Mouse (Mus musculus) stomach, embryonic 14.5 days (tissue): ENCODE measurements around the gene Zfp655. TPM values are rescaled to one million over a fixed set of nuclear protein-coding genes. Genes with fewer than 3 reads are reported as not detected.
"Not testable (repeated sequence)": the region's sequence is repeated elsewhere in the genome, so short reads cannot be mapped to it uniquely, and the experiment has no call there.

Experiments
- ATAC-seq: fragments of 200-750 bp; cut with Nextera tagmentation; 2 replicates; pipeline ENCODE4 v1.8.0; 2017; ENCODE audit warnings: low read depth, moderate TSS enrichment; ENCODE audit not compliant: insufficient number of reproducible peaks, insufficient read depth, low FRiP score
- H3K27ac ChIP-seq: fragments of 300-500 bp; sonication (generic); 2 replicates; pipeline ENCODE4 v1.5.1; 2014; ENCODE audit warnings: mild to moderate bottlenecking, low read length, moderate library complexity, mixed read lengths
- H3K27me3 ChIP-seq: fragments of 300-500 bp; sonication (generic); 2 replicates; pipeline ENCODE4 v1.6.1; 2014; ENCODE audit warnings: low read length, control low read depth, mixed read lengths; ENCODE audit not compliant: control insufficient read depth, insufficient read depth
- H3K36me3 ChIP-seq: fragments of 300-500 bp; sonication (generic); 2 replicates; pipeline ENCODE4 v1.6.1; 2014; ENCODE audit warnings: mild to moderate bottlenecking, control low read depth, low read length, moderate library complexity, mixed read lengths; ENCODE audit not compliant: control insufficient read depth, insufficient read depth
- H3K4me1 ChIP-seq: fragments of 300-500 bp; sonication (generic); 2 replicates; pipeline ENCODE4 v1.6.1; 2014; ENCODE audit warnings: low read length, control low read depth, mixed read lengths; ENCODE audit not compliant: control insufficient read depth, insufficient read depth
- H3K4me2 ChIP-seq: fragments of 300-500 bp; sonication (generic); replicated peaks from 2 replicates; pipeline ENCODE4 v1.6.1; 2014; ENCODE audit warnings: low read depth, low read length, control low read depth
- H3K4me3 ChIP-seq: fragments of 300-500 bp; sonication (generic); 2 replicates; pipeline ENCODE4 v1.5.1; 2014; ENCODE audit warnings: low read depth, low read length, control low read depth
- H3K9ac ChIP-seq: fragments of 300-500 bp; sonication (generic); replicated peaks from 2 replicates; pipeline ENCODE4 v1.6.1; 2014; ENCODE audit warnings: low read depth, mild to moderate bottlenecking, control low read depth, low read length, moderate library complexity, mixed read lengths
- H3K9me3 ChIP-seq: fragments of 300-500 bp; sonication (generic); 2 replicates; pipeline ENCODE4 v1.6.1; 2016; ENCODE audit warnings: low read depth, low read length, control low read depth; ENCODE audit not compliant: control insufficient read depth
- WGBS: fragments of 180-500 bp; shearing (Covaris S2); extraction: QIAGEN DNeasy Blood & Tissue Kit; methylation state at CpG from one replicate; pipeline ENCODE4 v1.1.7; 2014; 5-methylcytosine and 5-hydroxymethylcytosine counted together
- polyA plus RNA-seq: library from polyadenylated mRNA; unstranded; fragments of >200 nt; fragmentation: Nextera tagmentation; extraction: Ambion mirVana; gene quantifications from 2 replicates; pipeline ENCODE4 v1.2.1, GENCODE M21; 2014

The Zfp655 gene
- polyA plus RNA-seq, 1 experiment from 2014 or later, result 42.0 TPM

DNA sequence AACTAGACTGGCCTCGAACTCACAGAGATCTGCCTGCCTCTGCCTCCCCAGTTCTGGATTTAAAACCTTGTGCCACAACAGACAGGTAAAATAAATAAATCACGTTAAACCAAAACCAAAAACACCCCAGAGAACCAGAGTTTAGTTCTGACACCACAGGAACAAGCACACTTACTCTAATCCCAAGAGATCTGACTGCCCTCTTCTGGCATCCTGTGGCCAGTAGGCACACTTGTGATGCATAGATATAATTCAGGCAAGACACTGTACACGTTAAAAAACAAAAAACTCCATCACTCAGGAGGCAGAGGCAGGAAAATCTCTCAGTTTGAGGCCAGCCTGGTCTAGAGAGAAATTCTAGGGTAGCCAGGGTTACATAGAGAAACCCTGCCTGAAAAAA, 29.1 kb upstream of the Zfp655 start:
- Histone ChIP-seq H3K9ac (no peak overlapping the region), H3K4me3 (no peak overlapping the region), H3K27me3 (no peaks in the 10 kb centered on the region), H3K4me1 (peaks cover 11% of the 10 kb centered on the region; the same call in 1 of the 2 replicates), H3K36me3 (no peaks in the 10 kb centered on the region; the same call in 1 of the 2 replicates), H3K4me2 (no peak overlapping the region), H3K27ac (no peak overlapping the region), H3K9me3 (no peaks in the 10 kb centered on the region)
- 50% methylated on average over 3 of the region's 3 CpGs for WGBS
- no peak for ATAC-seq

DNA sequence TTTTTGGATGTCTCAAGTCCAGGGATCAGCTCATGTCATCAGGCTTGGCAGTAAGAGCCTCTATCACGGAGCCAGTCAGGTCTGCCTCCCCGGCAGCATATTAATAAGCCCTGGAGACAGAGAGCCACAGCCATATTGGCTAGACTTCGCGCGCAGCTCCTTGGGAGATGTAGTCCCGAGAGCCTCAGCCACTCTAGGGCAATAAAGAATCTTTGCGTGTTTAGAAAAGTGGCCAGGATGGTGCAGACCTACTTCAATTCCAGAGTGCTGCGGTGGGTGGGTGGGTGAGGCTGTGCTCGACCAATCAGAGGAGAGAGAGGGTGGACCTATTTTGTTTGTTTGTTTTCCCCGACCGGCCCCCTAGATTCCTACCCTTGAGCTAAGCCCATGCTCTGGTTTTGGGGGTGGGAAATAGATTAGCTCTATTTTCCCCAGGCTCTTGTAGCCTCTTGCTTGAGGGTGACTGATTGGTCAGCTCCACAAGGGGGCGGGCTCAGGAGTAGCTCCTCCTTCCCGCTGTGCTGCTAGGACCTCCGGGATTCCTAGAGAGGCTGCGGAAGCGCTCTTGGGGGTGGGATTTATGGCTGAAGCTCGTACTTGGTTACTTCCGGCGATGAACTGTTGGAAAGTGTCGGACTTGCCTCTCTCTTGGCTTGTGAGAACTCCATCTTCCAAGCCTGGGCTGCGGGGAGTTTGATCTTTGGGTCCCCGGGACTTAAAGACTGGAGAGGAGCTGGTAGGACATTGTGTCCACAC, 27.4 kb upstream of the Zfp655 start, which contains the start of gene Zkscan5:
Gene Zkscan5, plus strand, starts transcription at position 627 of the 756 bp plus-strand sequence.
- 0% methylated on average over 22 of the region's 22 CpGs for WGBS
- no peaks in the 10 kb centered on the region for H3K9me3 ChIP-seq
- peak within 1 kb of the TSS; percentile 48 for H3K4me3 ChIP-seq
- H3K9ac ChIP-seq, result peak within 1 kb of the TSS; percentile 47; the same call in 1 of the 2 replicates
- peak; percentile 97 for ATAC-seq
- peak within 1 kb of the TSS; percentile 50 for H3K4me2 ChIP-seq
- H3K4me1 ChIP-seq, result peaks cover 11% of the 10 kb centered on the region; the same call in 1 of the 2 replicates
- H3K36me3 ChIP-seq, result peaks cover 4% of the 10 kb centered on the region; the same call in 1 of the 2 replicates
- peak within 1 kb of the TSS; percentile 89 for H3K27ac ChIP-seq
- H3K27me3 ChIP-seq, result no peaks in the 10 kb centered on the region

DNA sequence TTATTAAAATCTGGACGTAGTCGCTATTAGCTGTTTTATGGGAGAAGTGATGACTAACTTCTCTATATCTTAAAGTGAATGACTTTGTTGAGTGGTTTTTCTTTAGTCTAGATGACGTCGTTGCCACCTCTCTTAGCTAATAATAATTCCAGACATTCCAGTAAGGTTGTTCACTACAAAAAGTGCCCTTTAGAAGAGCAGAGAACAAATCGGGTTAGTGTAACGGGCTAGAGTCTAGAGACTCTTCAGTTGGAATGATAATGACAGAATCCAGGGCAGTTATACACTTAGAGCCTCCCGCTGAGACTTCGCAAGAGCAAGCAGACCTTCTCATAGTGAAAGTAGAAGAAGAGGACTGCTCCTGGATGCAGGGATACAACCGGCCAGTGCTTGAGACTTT, 26.5 kb upstream of the Zfp655 start:
- H3K4me1 ChIP-seq, result peaks cover 11% of the 10 kb centered on the region; the same call in 1 of the 2 replicates
- H3K4me3 ChIP-seq, result peak overlapping the region; percentile 48
- H3K27ac ChIP-seq, result no peak overlapping the region
- WGBS, result 16% methylated on average over 9 of the region's 9 CpGs
- H3K36me3 ChIP-seq, result peaks cover 6% of the 10 kb centered on the region; the same call in 1 of the 2 replicates
- H3K9me3 ChIP-seq, result no peaks in the 10 kb centered on the region
- no peaks in the 10 kb centered on the region for H3K27me3 ChIP-seq
- peak overlapping the region; percentile 10; the same call in 1 of the 2 replicates for H3K9ac ChIP-seq
- peak overlapping the region; percentile 50 for H3K4me2 ChIP-seq
- no peak for ATAC-seq

DNA sequence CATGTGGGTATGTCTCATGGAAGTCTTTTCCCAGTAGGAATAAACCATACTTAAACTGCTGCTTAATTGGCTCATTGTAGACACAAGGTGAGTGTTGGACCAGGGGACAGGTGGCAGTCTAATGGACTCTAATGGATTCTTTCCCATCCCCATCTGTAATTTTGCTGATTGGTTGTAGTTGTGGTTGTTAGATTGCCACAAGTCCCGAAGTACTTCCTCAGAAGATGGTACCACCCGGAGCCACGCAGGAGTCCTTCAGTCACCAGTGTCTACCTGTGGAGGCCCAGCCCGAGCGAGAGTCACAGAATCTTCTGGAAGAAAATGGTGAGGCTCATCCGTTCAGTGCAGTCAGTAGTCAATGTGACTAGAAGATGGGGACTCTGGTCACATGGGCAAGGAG, 24.1 kb upstream of the Zfp655 start:
- no peak for ATAC-seq
- no peak overlapping the region for H3K4me3 ChIP-seq
- H3K4me2 ChIP-seq, result no peak overlapping the region
- H3K27ac ChIP-seq, result no peak overlapping the region
- H3K9me3 ChIP-seq, result no peaks in the 10 kb centered on the region
- H3K9ac ChIP-seq, result no peak overlapping the region
- H3K4me1 ChIP-seq, result peaks cover 11% of the 10 kb centered on the region; the same call in 1 of the 2 replicates
- WGBS, result 96% methylated on average over 6 of the region's 6 CpGs
- no peaks in the 10 kb centered on the region for H3K27me3 ChIP-seq
- H3K36me3 ChIP-seq, result peaks cover 8% of the 10 kb centered on the region

DNA sequence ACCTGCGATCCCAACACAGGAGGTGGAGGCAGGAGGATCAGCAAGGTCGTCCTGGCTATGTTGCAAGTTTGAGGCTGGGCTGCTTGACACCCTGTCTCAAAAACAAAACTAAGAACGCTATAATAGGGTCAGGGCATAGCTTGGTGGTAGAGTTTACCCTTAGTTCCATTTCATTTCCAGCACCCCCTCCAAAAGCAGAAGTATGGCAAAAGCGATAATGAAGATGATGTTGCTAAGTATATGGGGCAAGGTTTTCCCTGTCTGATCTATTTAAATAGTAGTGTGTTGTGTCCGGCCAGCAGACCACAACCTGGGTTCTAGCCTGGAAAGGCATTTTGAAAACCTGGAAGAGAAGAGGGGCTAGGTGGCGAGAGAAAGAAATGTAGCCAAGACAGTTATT, 23.6 kb upstream of the Zfp655 start:
- H3K27me3 ChIP-seq, result no peaks in the 10 kb centered on the region
- no peak overlapping the region for H3K4me2 ChIP-seq
- 84% methylated on average over 5 of the region's 6 CpGs for WGBS
- H3K9ac ChIP-seq, result no peak overlapping the region
- H3K4me1 ChIP-seq, result peaks cover 11% of the 10 kb centered on the region; the same call in 1 of the 2 replicates
- H3K9me3 ChIP-seq, result no peaks in the 10 kb centered on the region
- peaks cover 8% of the 10 kb centered on the region for H3K36me3 ChIP-seq
- no peak overlapping the region for H3K27ac ChIP-seq
- H3K4me3 ChIP-seq, result no peak overlapping the region
- no peak for ATAC-seq

DNA sequence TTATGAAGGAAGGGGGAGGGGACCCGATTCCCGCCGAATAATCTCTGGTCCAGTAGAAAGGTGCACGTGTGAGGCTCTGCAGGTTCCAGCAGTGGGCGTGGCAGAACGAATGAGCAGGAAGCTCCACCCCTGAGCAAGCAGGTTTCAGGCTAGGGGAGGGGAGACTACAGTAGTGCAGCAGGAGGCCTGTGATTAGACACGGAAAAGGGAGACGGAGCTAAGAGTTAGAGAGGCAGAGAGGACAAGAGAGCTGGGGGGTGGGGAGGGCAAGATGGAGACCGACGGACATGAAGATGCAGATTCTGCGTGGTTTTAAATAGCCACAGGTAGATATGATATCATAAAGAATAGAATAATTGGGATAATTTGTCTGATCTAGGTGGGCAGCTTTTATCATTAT, 23.1 kb upstream of the Zfp655 start:
- not testable (repeated sequence) for H3K4me2 ChIP-seq, H3K9ac ChIP-seq, H3K9me3 ChIP-seq, H3K36me3 ChIP-seq, H3K4me3 ChIP-seq, H3K27ac ChIP-seq, H3K27me3 ChIP-seq, ATAC-seq
- 46% methylated on average over 8 of the region's 11 CpGs for WGBS
- H3K4me1 ChIP-seq, result peaks cover 11% of the 10 kb centered on the region; the same call in 1 of the 2 replicates

DNA sequence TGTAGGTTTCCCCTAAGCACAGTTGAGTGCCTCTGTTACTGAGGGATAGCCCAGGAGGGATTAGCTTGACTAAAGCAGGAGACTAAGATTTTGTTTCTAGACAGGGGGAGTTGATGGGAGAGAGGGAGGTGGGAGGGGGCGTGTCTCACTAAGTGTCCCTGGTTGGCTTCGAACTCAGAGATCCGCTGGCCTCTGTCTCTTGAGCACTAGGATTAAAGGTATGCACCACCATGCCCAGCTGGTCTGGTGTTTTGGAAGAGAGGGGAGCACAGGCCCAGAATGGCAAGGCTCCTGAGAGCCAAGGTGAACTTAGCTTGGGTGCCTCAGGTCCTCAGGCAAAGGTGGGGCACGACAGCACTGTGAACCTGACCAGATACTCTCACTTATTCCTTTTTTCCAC, 20.2 kb upstream of the Zfp655 start:
- H3K4me3 ChIP-seq, result no peak overlapping the region
- no peak for ATAC-seq
- H3K4me1 ChIP-seq, result no peaks in the 10 kb centered on the region
- peaks cover 13% of the 10 kb centered on the region for H3K36me3 ChIP-seq
- no peaks in the 10 kb centered on the region for H3K27me3 ChIP-seq
- no peak overlapping the region for H3K9ac ChIP-seq
- no peak overlapping the region for H3K27ac ChIP-seq
- WGBS, result 97% methylated on average over 4 of the region's 4 CpGs
- no peak overlapping the region for H3K4me2 ChIP-seq
- H3K9me3 ChIP-seq, result no peaks in the 10 kb centered on the region

DNA sequence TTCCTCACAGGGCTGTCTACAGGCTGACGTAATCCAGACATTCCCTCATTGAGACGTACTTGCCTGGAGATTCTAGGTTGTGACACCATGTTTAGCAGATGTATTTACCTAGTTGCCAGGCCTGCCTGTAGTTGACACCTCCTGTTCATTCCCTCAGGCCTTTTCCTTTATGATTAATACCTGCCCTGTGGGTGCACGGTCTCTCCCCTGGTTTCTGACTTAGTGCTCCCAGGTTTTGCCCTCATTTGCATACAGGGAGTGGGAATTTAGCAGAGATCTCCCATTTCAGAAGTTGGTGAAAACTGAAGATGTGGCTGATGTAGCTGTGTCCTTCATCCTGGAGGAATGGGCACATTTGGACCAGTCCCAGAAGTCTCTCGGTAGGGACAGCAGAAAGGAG, 19.3 kb upstream of the Zfp655 start:
- H3K9ac ChIP-seq, result no peak overlapping the region
- H3K4me2 ChIP-seq, result no peak overlapping the region
- WGBS, result 88% methylated on average over 4 of the region's 4 CpGs
- ATAC-seq, result no peak
- no peaks in the 10 kb centered on the region for H3K27me3 ChIP-seq
- no peak overlapping the region for H3K27ac ChIP-seq
- H3K9me3 ChIP-seq, result no peaks in the 10 kb centered on the region
- no peaks in the 10 kb centered on the region for H3K4me1 ChIP-seq
- no peak overlapping the region for H3K4me3 ChIP-seq
- peaks cover 13% of the 10 kb centered on the region for H3K36me3 ChIP-seq
